Mouse (Mus musculus): ENCODE measurements at regions not wholly inside any gene's neighbourhood (a gene's known extent, or its start where the extent isn't known, plus 50 kb on each side); places are given as distances from the start of the nearest gene placed in this dataset.

DNA sequence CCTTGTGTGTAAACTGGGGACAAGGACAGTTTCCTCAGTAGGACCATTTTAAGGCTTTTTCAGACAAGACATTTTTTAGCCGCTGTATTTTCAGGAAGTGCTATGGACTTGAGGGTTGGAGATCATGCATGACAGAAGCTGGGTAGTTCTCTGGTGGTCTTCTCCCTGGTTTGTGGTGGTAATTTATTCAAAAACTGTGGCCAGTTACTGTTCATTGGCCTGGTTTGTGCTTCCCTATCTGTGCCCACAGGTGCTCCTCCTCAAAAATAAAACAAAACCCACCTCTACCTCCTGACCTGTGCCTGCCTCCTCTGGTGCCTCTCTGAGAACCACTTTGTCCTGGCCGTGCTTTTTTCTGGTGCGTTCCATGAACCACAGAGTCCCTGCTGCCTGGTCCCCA lies 177.3 kb upstream of the Mrps10 start:
- WGBS = 85% methylated on average over 3 of the region's 3 CpGs
- DNase-seq (ENCODE audit: low read depth, low spot score) = no peak

- WGBS = 65% methylated on average over 7 of the region's 7 CpGs
- DNase-seq (ENCODE audit: low read depth, low spot score) = no peak
These were observed 178.9 kb upstream of the Mrps10 start for GRCm38 (mm10) chr17:47189770-47190169.

- WGBS = 43% methylated on average over 6 of the region's 6 CpGs
- no peak for DNase-seq (ENCODE audit: low read depth, low spot score)
These were observed 173.8 kb upstream of the Ubr2 start for GRCm38 (mm10) chr17:47184148-47184547.

DNA sequence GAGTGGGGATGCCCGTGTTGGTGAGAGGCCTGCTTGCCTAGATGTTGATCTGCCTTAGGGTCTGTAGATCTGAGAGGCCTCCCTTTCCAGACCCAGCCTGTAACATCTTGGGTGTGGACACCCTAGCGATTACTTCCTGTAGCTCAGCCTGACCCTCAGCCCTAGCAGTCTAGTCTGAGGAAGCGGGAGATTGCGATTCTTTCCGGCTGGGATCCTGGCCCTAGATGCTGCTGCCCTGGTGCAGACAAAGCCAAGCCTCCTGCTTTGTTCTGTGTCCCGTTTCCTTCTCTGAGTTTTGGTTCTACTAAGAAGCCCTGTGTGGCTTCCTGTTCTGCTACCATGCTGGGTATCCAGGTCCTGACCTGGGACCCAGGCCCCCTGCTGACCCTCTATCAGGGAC lies 171.8 kb upstream of the Ubr2 start:
- WGBS = 44% methylated on average over 6 of the region's 6 CpGs
- DNase-seq (ENCODE audit: low read depth, low spot score) = no peak

GRCm38 (mm10) chr17:47179410-47179809 lies 169.1 kb upstream of the Ubr2 start:
- DNase-seq (ENCODE audit: low read depth, low spot score) = no peak
- 42% methylated on average over 5 of the region's 5 CpGs for WGBS

- no peak for DNase-seq (ENCODE audit: low read depth, low spot score)
- 68% methylated on average over 5 of the region's 5 CpGs for WGBS
These were observed 168.3 kb upstream of the Ubr2 start for GRCm38 (mm10) chr17:47178705-47179104.

DNA sequence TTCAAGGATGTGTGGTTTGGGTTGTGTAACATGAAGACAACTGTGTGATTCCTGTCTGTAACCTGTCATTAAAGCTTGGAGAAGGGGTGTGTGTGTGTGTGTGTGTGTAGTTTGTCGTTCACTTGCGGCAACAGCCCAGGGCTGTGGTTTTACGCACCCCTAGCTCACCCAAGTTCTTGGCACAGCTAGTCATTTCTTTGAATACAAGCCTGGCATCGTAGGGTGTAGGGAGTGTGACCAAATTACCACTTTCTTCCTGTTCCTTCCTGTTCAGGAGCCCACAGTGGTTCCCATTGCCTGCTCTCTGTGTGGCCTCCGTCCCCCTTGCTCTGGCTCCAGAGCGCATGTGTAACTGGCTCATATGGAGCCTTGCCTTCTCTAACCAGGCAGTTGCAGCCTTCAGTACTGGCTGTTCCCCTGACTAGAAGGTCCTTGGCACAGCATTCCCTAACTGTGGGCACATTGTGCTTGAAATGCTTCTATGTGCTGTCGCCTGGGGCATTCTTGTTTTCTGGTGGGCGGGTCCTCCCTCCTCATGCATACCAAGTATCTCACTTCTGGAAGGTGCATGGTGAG lies 167.4 kb upstream of the Ubr2 start:
- WGBS = 69% methylated on average over 8 of the region's 8 CpGs
- DNase-seq (ENCODE audit: low read depth, low spot score) = no peak

DNA sequence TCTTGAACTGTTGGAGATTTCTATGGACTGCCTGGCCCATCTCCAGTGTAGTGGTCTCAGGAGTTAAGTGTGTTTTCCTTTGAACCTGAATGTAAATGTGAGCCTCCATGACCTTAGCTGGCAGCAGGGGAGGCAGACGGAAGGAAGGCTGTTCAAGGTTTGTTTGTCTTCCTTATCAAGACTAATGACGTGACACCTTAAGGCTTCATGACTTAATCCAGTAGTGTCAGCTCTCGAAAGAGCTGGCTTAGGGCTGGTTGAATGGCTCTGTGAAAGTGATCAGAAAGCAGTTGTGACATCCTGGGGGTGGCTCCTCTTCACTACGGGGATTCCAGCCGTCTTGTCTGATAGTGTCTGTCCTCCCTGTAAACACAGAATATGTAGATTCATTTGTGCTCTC lies 166.0 kb upstream of the Ubr2 start:
- DNase-seq (ENCODE audit: low read depth, low spot score) = no peak
- 36% methylated on average over 5 of the region's 5 CpGs for WGBS

DNA sequence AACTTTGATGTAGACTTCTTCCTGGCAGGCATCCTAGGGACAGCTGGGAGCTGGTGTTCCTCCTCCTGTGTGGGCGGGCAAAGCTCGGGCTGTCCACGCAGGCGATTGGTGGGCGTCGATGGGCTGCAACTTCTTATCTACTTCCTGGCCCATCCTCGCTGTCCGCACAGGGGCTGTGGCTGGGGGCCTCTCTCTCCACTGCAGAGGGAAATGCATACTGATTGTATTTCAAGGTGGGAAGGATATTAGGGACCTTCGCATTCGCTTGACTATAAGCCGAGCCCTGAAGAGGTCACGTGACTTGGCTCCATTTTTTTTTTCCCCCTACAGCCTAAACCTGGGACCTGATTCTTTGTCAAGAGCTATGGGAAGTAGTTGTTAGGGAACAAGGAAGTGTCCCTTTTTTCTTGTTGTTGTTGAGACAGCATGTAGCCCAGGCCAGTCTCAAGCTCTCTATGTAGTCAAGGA lies 164.4 kb upstream of the Ubr2 start:
- WGBS = 30% methylated on average over 12 of the region's 12 CpGs
- DNase-seq (ENCODE audit: low read depth, low spot score) = peak; percentile 7

DNA sequence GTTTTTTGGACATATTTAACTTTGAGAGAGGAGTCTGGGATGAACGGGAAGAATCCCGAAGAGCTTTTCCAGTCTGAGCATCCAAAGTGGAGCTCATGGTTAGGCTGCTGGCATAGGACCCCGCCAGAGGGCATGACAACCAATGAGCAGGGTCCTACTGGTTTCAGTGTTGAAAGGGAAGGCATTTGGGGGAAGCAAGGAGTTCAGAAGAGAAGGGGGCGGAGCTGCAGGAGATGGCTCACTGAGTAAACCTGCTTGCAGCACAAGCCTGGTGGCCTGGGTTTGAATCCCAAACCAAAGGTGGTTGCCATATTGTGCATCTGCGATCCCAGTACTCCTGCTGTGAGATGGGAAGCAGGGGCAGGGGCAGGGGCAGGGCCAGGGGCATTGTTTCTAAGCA lies 161.4 kb upstream of the Ubr2 start:
- DNase-seq (ENCODE audit: low read depth, low spot score) = no peak
- 89% methylated on average over 5 of the region's 5 CpGs for WGBS

GRCm38 (mm10) chr17:47170978-47171593 lies 160.7 kb upstream of the Ubr2 start:
- 84% methylated on average over 13 of the region's 13 CpGs for WGBS
- DNase-seq (ENCODE audit: low read depth, low spot score) = no peak

- no peak for DNase-seq (ENCODE audit: low read depth, low spot score)
- 39% methylated on average over 8 of the region's 8 CpGs for WGBS
These were observed 157.7 kb upstream of the Ubr2 start for GRCm38 (mm10) chr17:47168105-47168504.

DNA sequence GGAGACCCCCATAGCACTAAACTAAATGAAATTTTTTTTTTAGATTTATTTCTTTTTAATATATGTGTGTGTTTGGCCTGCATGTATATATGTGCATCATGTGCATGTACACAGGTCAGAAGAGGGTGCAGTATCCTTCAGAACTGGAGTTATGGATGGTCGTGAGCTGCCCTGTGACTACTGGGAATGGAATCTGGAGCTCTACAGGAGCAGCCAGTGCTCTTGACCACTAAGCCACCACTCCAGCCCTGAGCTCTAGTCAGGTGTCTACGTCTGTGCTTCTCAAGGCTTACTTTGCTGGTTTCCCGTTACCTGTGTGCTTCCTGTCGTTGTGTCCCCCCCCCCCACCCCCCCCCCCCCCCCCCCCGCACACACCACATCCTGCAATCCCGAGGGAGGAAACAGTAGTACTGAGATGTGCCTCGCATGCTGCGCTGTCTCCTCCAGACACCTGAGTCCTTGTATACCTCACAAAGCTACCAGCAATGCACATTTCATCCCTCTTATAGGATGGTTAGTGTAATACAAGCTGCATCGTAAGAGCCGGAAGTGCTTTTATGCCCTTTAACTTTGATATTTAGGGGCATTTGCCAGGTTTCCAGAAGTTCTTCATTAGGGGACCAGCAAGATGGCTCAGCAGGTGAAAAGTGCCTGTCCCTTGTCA lies 153.5 kb upstream of the Ubr2 start:
- no peak for DNase-seq (ENCODE audit: low read depth, low spot score)
- 69% methylated on average over 8 of the region's 10 CpGs for WGBS

DNA sequence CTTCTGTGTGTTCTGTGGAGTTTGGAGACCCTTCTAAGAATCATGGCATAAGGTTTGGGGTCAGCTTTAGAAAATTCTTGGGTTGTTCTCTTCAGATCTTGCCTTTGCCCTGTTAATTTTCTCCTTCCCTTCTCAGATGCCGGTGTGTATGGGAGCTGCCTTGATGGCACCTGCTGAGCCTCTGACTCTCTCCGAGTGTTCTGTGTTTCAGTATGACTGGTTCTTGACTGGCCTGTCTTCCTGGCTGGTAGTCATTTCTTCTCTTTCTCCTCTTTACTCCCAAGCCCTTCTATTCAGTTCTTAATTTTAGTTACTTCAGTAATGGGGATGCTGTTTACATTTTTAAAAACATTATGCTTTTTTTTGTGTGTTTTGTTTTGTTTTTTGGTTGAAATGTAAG lies 152.1 kb upstream of the Ubr2 start:
- WGBS = 69% methylated on average over 2 of the region's 2 CpGs
- DNase-seq (ENCODE audit: low read depth, low spot score) = no peak

- 73% methylated on average over 11 of the region's 11 CpGs for WGBS
- DNase-seq (ENCODE audit: low read depth, low spot score) = no peak
These were observed 145.9 kb upstream of the Ubr2 start for GRCm38 (mm10) chr17:47156237-47156636.

- WGBS = 28% methylated on average over 20 of the region's 20 CpGs
- no peak for DNase-seq (ENCODE audit: low read depth, low spot score)
These were observed 141.4 kb upstream of the Ubr2 start for GRCm38 (mm10) chr17:47151557-47152278.

DNA sequence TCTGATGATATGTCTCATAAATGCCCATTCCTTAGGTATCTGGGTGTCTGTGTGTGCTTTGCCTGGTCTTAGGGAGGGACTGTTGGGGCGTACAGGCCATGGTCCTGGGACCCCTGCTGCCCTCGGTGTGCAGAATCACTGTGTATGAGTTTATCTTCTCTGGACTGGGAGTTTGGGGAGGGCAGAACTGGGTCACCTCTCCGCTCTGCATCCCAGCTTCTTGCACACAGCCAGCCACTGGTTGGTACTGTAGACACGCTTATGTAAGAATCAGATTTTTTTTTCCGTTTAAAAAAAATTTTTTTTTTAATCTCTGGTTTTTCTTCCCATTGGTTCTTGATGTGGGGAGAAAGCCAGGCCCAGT lies 140.8 kb upstream of the Ubr2 start:
- WGBS = 74% methylated on average over 5 of the region's 5 CpGs
- DNase-seq (ENCODE audit: low read depth, low spot score) = no peak

- 81% methylated on average over 6 of the region's 6 CpGs for WGBS
- no peak for DNase-seq (ENCODE audit: low read depth, low spot score)
These were observed 140.3 kb upstream of the Ubr2 start for GRCm38 (mm10) chr17:47150636-47151035.

- DNase-seq (ENCODE audit: low read depth, low spot score) = no peak
- 78% methylated on average over 13 of the region's 13 CpGs for WGBS
These were observed 139.3 kb upstream of the Ubr2 start for GRCm38 (mm10) chr17:47149662-47150061.

- 66% methylated on average over 9 of the region's 9 CpGs for WGBS
- DNase-seq (ENCODE audit: low read depth, low spot score) = no peak
These were observed 138.8 kb upstream of the Ubr2 start for GRCm38 (mm10) chr17:47149158-47149557.

GRCm38 (mm10) chr17:47146640-47147039 lies 136.3 kb upstream of the Ubr2 start:
- 96% methylated on average over 4 of the region's 4 CpGs for WGBS
- no peak for DNase-seq (ENCODE audit: low read depth, low spot score)

Data from large intestine, adult 2 months (tissue).